Mouse (Mus musculus) spleen, postnatal 4 days (tissue): Measurements from ENCODE around the gene Apol9b.
A peak's percentile ranks its signal among the peaks of the same experiment; 100 is the strongest.

Experiments
- DNase-seq, 2 experiments: peaks; one replicate each; pipeline ENCODE4 v3.0.0; 2022; ENCODE audit warnings: low spot score in 2 of 2

The Apol9b gene

GRCm38 (mm10) chr15:77775186-77775963 lies 46.5 kb downstream of the Apol9b start:
- DNase-seq = peak; percentile 84 to 97

GRCm38 (mm10) chr15:77782449-77783014 lies 53.7 kb downstream of the Apol9b start:
- DNase-seq = no peak

- DNase-seq = no peak
Observed at GRCm38 (mm10) chr15:77784039-77784824, 55.4 kb downstream of the Apol9b start.

- DNase-seq = no peak
Observed at GRCm38 (mm10) chr15:77785807-77786206, 57.0 kb downstream of the Apol9b start.
